Mouse (Mus musculus) limb, embryonic 12.5 days (tissue): ENCODE results near the gene Fam83g. TPM values are rescaled to one million over a fixed set of nuclear protein-coding genes. Genes with fewer than 3 reads are reported as not detected.

Experiments
- polyA plus RNA-seq: library from polyadenylated mRNA; unstranded; fragments of >200 nt; fragmentation: Nextera tagmentation; extraction: Ambion mirVana; gene quantifications from 2 replicates; pipeline ENCODE4 v1.2.1, GENCODE M21; 2016

Gene Fam83g
- polyA plus RNA-seq, 1 experiment from 2014 or later, result 2.6 TPM

Other genes with a start within 250 kb of the Fam83g start
- gene Rnf112, start 230.0 kb upstream of the Fam83g start, polyA plus RNA-seq, result 0.63 and 0.69 TPM in 2 replicates
- gene Mfap4, start 198.7 kb upstream of the Fam83g start, polyA plus RNA-seq, result 198 and 239 TPM in 2 replicates
- gene Mapk7, start 189.7 kb upstream of the Fam83g start, polyA plus RNA-seq, result 85.0 and 93.7 TPM in 2 replicates
- gene B9d1, start 178.9 kb upstream of the Fam83g start, polyA plus RNA-seq, result 37.5 and 38.5 TPM in 2 replicates
- gene Epn2, start 104.4 kb upstream of the Fam83g start, polyA plus RNA-seq, result 26.7 and 28.5 TPM in 2 replicates
- 5.4 and 6.1 TPM in 2 replicates for gene Grap, start 30.8 kb upstream of the Fam83g start, polyA plus RNA-seq
- gene Slc5a10, start 36.7 kb downstream of the Fam83g start, polyA plus RNA-seq, result 0.14 TPM in 2 replicates
- gene Prpsap2, start 78.0 kb downstream of the Fam83g start, polyA plus RNA-seq, result 30.1 and 34.0 TPM in 2 replicates
- 19.7 and 21.5 TPM in 2 replicates for gene Ulk2, start 171.0 kb downstream of the Fam83g start, polyA plus RNA-seq
- gene Akap10, start 246.2 kb downstream of the Fam83g start, polyA plus RNA-seq, result 21.1 and 22.7 TPM in 2 replicates